Mouse (Mus musculus) CH12.LX (cell line): Measurements from ENCODE around the gene Rbpms2. TPM values are rescaled to one million over a fixed set of nuclear protein-coding genes. Genes with fewer than 3 reads are reported as not detected.

Experiments used
- DNase-seq: peaks from one replicate; pipeline ENCODE4 v3.0.0-alpha.2; 2013; ENCODE audit errors: extremely low read depth
- H3K27ac ChIP-seq: 2 replicates; pipeline ENCODE4 v1.5.1; 2012; ENCODE audit warnings: low read depth, mild to moderate bottlenecking, control low read depth, moderate library complexity; ENCODE audit not compliant: insufficient read depth
- H3K27me3 ChIP-seq: replicated peaks from 2 replicates; pipeline ENCODE3; 2012; ENCODE audit warnings: inconsistent platforms
- H3K36me3 ChIP-seq, 2 experiments: replicated peaks in 1 of 2; 2 replicates each; pipeline versions ENCODE3 to v1.6.1; 2012; ENCODE audit warnings: inconsistent platforms in 1 of 2, low read length in 1 of 2, mild to moderate bottlenecking in 1 of 2, mixed read lengths in 1 of 2, moderate library complexity in 1 of 2; ENCODE audit not compliant: control insufficient read depth in 1 of 2, insufficient read depth in 1 of 2
- H3K4me1 ChIP-seq, 2 experiments: 2 replicates each; pipeline ENCODE4 v1.6.1; 2012; ENCODE audit warnings: inconsistent platforms in 1 of 2, moderate library complexity in 1 of 2; ENCODE audit not compliant: insufficient read depth in 2 of 2, control insufficient read depth in 1 of 2
- H3K4me2 ChIP-seq: 2 replicates; pipeline ENCODE4 v1.6.1; 2012; ENCODE audit warnings: low read depth, mild to moderate bottlenecking, control low read depth; ENCODE audit not compliant: poor library complexity, insufficient read depth, severe bottlenecking
- H3K4me3 ChIP-seq, 3 experiments: fragments of 150-350 bp in 1 of 3; sonication (generic) in 1 of 3; replicated peaks in 1 of 3; 2 replicates each; pipeline versions ENCODE3 to v1.5.1; 2011 to 2012; ENCODE audit warnings: low read depth in 2 of 3, low read length in 2 of 3, mild to moderate bottlenecking in 2 of 3, moderate library complexity in 2 of 3, control low read depth in 1 of 3, improper control_type of control experiment in 1 of 3, inconsistent platforms in 1 of 3, mixed read lengths in 1 of 3; ENCODE audit not compliant: poor library complexity in 1 of 3
- H3K79me2 ChIP-seq: replicated peaks from 2 replicates; pipeline ENCODE4 v1.6.1; 2012; ENCODE audit warnings: mild to moderate bottlenecking, moderate library complexity; ENCODE audit not compliant: control insufficient read depth, poor library complexity, insufficient read depth, severe bottlenecking; ENCODE audit errors: extremely low read depth
- H3K9ac ChIP-seq: 2 replicates; pipeline ENCODE4 v1.6.1; 2012; ENCODE audit warnings: low read depth, mild to moderate bottlenecking, control low read depth, moderate library complexity; ENCODE audit not compliant: insufficient read depth
- H3K9me3 ChIP-seq: replicated peaks from 2 replicates; pipeline ENCODE3; 2012; ENCODE audit warnings: low read length, inconsistent platforms, mixed read lengths
- BHLHE40 ChIP-seq: IDR thresholded peaks from 2 replicates; pipeline ENCODE4 v1.6.1; 2011; ENCODE audit warnings: mild to moderate bottlenecking, low read depth, low read length, improper control_type of control experiment
- CTCF ChIP-seq, 2 experiments: IDR thresholded peaks in 1 of 2; conservative IDR thresholded peaks in 1 of 2; 2 replicates each; pipeline ENCODE4 v1.5.1; 2011 to 2012; ENCODE audit warnings: low read depth in 2 of 2, low read length in 2 of 2, improper control_type of control experiment in 1 of 2, inconsistent platforms in 1 of 2, mild to moderate bottlenecking in 1 of 2, moderate library complexity in 1 of 2
- ELF1 ChIP-seq: IDR thresholded peaks from 2 replicates; pipeline ENCODE4 v1.6.1; 2014; ENCODE audit warnings: low read depth, mild to moderate bottlenecking, inconsistent platforms, low read length, improper control_type of control experiment
- EP300 ChIP-seq: IDR thresholded peaks from 2 replicates; pipeline ENCODE4 v1.6.1; 2011; ENCODE audit warnings: low read length, improper control_type of control experiment
- IRF4 ChIP-seq: IDR thresholded peaks from 2 replicates; pipeline ENCODE4 v1.6.1; 2014; ENCODE audit warnings: low read depth, mild to moderate bottlenecking, inconsistent platforms, low read length, improper control_type of control experiment
- KAT2A ChIP-seq: IDR thresholded peaks from 2 replicates; pipeline ENCODE4 v1.6.1; 2012; ENCODE audit warnings: low read length, improper control_type of control experiment, inconsistent platforms; ENCODE audit not compliant: insufficient replicate concordance
- MAFK ChIP-seq: IDR thresholded peaks from 2 replicates; pipeline ENCODE4 v1.6.1; 2011; ENCODE audit warnings: low read length, improper control_type of control experiment; ENCODE audit not compliant: insufficient replicate concordance
- MAZ ChIP-seq: IDR thresholded peaks from 2 replicates; pipeline ENCODE4 v1.6.1; 2012; ENCODE audit warnings: low read depth, mild to moderate bottlenecking, inconsistent platforms, low read length, improper control_type of control experiment, moderate library complexity
- MEF2A ChIP-seq: IDR thresholded peaks from 2 replicates; pipeline ENCODE4 v1.6.1; 2014; ENCODE audit warnings: low read depth, mild to moderate bottlenecking, inconsistent platforms, low read length, improper control_type of control experiment, borderline replicate concordance
- MXI1 ChIP-seq: IDR thresholded peaks from 2 replicates; pipeline ENCODE4 v1.6.1; 2011; ENCODE audit warnings: mild to moderate bottlenecking, low read depth, low read length, improper control_type of control experiment
- MYC ChIP-seq: IDR thresholded peaks from 2 replicates; pipeline ENCODE4 v1.6.1; 2011; ENCODE audit warnings: low read depth, mild to moderate bottlenecking, improper control_type of control experiment, low read length
- NELFE ChIP-seq: IDR thresholded peaks from 2 replicates; pipeline ENCODE4 v1.6.1; 2011; ENCODE audit warnings: low read depth, low read length, improper control_type of control experiment
- POLR2A ChIP-seq: IDR thresholded peaks from 2 replicates; pipeline ENCODE4 v1.6.1; 2011; ENCODE audit warnings: low read depth, mild to moderate bottlenecking, improper control_type of control experiment, low read length
- POLR2AphosphoS2 ChIP-seq: IDR thresholded peaks from 2 replicates; pipeline ENCODE4 v1.6.1; 2011; ENCODE audit warnings: low read depth, low read length, improper control_type of control experiment
- RAD21 ChIP-seq: IDR thresholded peaks from 2 replicates; pipeline ENCODE4 v1.6.1; 2011; ENCODE audit warnings: low read depth, mild to moderate bottlenecking, low read length, improper control_type of control experiment, moderate library complexity
- SMC3 ChIP-seq: IDR thresholded peaks from 2 replicates; pipeline ENCODE4 v1.6.1; 2011; ENCODE audit warnings: low read depth, low read length, improper control_type of control experiment
- UBTF ChIP-seq: IDR thresholded peaks from 2 replicates; pipeline ENCODE4 v1.6.1; 2012; ENCODE audit warnings: low read depth, mild to moderate bottlenecking, inconsistent platforms, low read length, improper control_type of control experiment, moderate library complexity
- USF1 ChIP-seq: IDR thresholded peaks from 2 replicates; pipeline ENCODE4 v1.6.1; 2014; ENCODE audit warnings: low read depth, mild to moderate bottlenecking, inconsistent platforms, low read length, improper control_type of control experiment
- ZC3H11A ChIP-seq: IDR thresholded peaks from 2 replicates; pipeline ENCODE4 v1.6.1; 2012; ENCODE audit warnings: low read depth, mild to moderate bottlenecking, inconsistent platforms, low read length, improper control_type of control experiment
- ZMIZ1 ChIP-seq: IDR thresholded peaks from 2 replicates; pipeline ENCODE4 v1.6.1; 2012; ENCODE audit warnings: low read depth, mild to moderate bottlenecking, inconsistent platforms, low read length, improper control_type of control experiment
- ZNF384 ChIP-seq: IDR thresholded peaks from 2 replicates; pipeline ENCODE4 v1.6.1; 2012; ENCODE audit warnings: low read depth, low read length, improper control_type of control experiment, inconsistent platforms
- dilution Hi-C: fragments of 300-500 bp; cut with MboI; formaldehyde crosslinking; loops from 2 replicates; pipeline ENCODE4 v1.14.3; 2020; ENCODE audit warnings: low sequenced_read_pairs; ENCODE audit not compliant: extremely low pct_unique_long_range_greater_than_20kb, extremely low pct_ligation_motif_present
- in situ Hi-C: fragments of 300-500 bp; cut with MboI; formaldehyde crosslinking; loops from 3 replicates; pipeline ENCODE4 v1.14.3; 2019; ENCODE audit warnings: low sequenced_read_pairs, low pct_ligation_motif_present, low pct_unique_long_range_greater_than_20kb, mixed read lengths
- polyA plus RNA-seq: library from polyadenylated mRNA; unstranded; fragments of >175 nt; gene quantifications from 2 replicates; pipeline ENCODE4 v1.2.1, GENCODE M21; 2012; ENCODE audit warnings: low read depth; ENCODE audit not compliant: insufficient read length
- total RNA-seq, 2 experiments: library from RNA; depleted of rRNA; stranded (reverse); fragments of 300-350 nt in 1 of 2; fragments of >200 nt in 1 of 2; gene quantifications; 2 replicates each; pipeline ENCODE4 v1.2.3; 2012 to 2014

The Rbpms2 gene
- total and polyA plus RNA-seq, 3 experiments: 0.13 to 0.34 TPM; not detected in 1

GRCm38 (mm10) chr9:65661493-65661892 is 32.0 kb downstream of the Rbpms2 start:
- Histone ChIP-seq H3K4me3 (no peak overlapping the region), H3K27me3 (no peaks in the 10 kb centered on the region), H3K27ac (no peak overlapping the region), H3K79me2 (no peaks in the 10 kb centered on the region), H3K4me1 (peaks cover 6 to 22% of the 10 kb centered on the region in 2 experiments; a peak in 2 of 4 replicates), H3K9ac (no peak overlapping the region), H3K9me3 (no peaks in the 10 kb centered on the region), H3K4me2 (no peak overlapping the region), H3K36me3 (no peaks in the 10 kb centered on the region)
- dilution Hi-C loops (no loop called here), in situ Hi-C loops (loop anchor here (5.0 kb wide), 1 partner anchor 54 kb away; no protein-coding TSS in a partner anchor)
- TF ChIP-seq ZNF384: no peak
- TF ChIP-seq BHLHE40: no peak
- no peak for TF ChIP-seq ELF1
- TF ChIP-seq EP300: no peak
- TF ChIP-seq KAT2A: no peak
- no peak for TF ChIP-seq UBTF
- DNase-seq: no peak

- peak; percentile 44 for DNase-seq
- Histone ChIP-seq H3K79me2 (no peaks in the 10 kb centered on the region), H3K27me3 (no peaks in the 10 kb centered on the region), H3K9ac (no peak overlapping the region), H3K36me3 (no peaks in the 10 kb centered on the region), H3K4me1 (peaks cover 6 to 20% of the 10 kb centered on the region in 2 experiments; a peak in 2 of 4 replicates), H3K27ac (no peak overlapping the region), H3K9me3 (no peaks in the 10 kb centered on the region), H3K4me2 (no peak overlapping the region), H3K4me3 (no peak overlapping the region)
- dilution Hi-C loops (no loop called here), in situ Hi-C loops (loop anchor here (5.0 kb wide), 1 partner anchor 57 kb away; no protein-coding TSS in a partner anchor)
- TF ChIP-seq CTCF (conservative IDR thresholded peaks at IDR 0.05 in 1 of 2, IDR thresholded peaks at IDR 0.05 in 1 of 2; ENCODE audit: low read depth in 2 of 2, low read length in 2 of 2): peak; percentile 60 to 93
- TF ChIP-seq ZC3H11A: peak; percentile 58
- no peak for TF ChIP-seq MYC
- TF ChIP-seq MAFK: no peak
- peak; percentile 85 for TF ChIP-seq SMC3
- peak; percentile 87 for TF ChIP-seq RAD21
Measured at GRCm38 (mm10) chr9:65664163-65664562, 34.7 kb downstream of the Rbpms2 start.

- peak; percentile 67 for DNase-seq
- dilution Hi-C loops (no loop called here), in situ Hi-C loops (no loop called here)
- Histone ChIP-seq H3K9me3 (no peaks in the 10 kb centered on the region), H3K9ac (no peak overlapping the region), H3K79me2 (no peaks in the 10 kb centered on the region), H3K4me2 (no peak overlapping the region), H3K4me3 (no peak overlapping the region), H3K36me3 (no peaks in the 10 kb centered on the region), H3K4me1 (peaks cover 6 to 18% of the 10 kb centered on the region in 2 experiments; a peak in 2 of 4 replicates), H3K27me3 (no peaks in the 10 kb centered on the region), H3K27ac (no peak overlapping the region)
- TF ChIP-seq MEF2A (peak; percentile 73; the same call in 1 of the 2 replicates), KAT2A (no peak), USF1 (no peak), NELFE (0 out of 2 replicates have a peak, but pooled peaks have one; percentile 28), ELF1 (0 out of 2 replicates have a peak, but pooled peaks have one; percentile 12), ZC3H11A (peak; percentile 57), SMC3 (peak; percentile 88), POLR2AphosphoS2 (no peak), ZMIZ1 (no peak), POLR2A (no peak), MAZ (no peak), MXI1 (no peak), RAD21 (peak; percentile 82), CTCF (conservative IDR thresholded peaks at IDR 0.05 in 1 of 2, IDR thresholded peaks at IDR 0.05 in 1 of 2; ENCODE audit: low read depth in 2 of 2, low read length in 2 of 2) (peak; percentile 53 to 89), MAFK (no peak), IRF4 (peak; percentile 32; the same call in 1 of the 2 replicates)
Measured at GRCm38 (mm10) chr9:65666042-65666441, 36.6 kb downstream of the Rbpms2 start.
